Mouse (Mus musculus) embryonic facial prominence, embryonic 10.5 days (tissue): ENCODE measurements around the gene Gm45799. TPM values are rescaled to one million over a fixed set of nuclear protein-coding genes. Genes with fewer than 3 reads are reported as not detected.

ENCODE experiments used
- DNase-seq: peaks from one replicate; pipeline ENCODE4 v3.0.0-alpha.2; 2017; ENCODE audit warnings: low spot score
- H3K27ac ChIP-seq: fragments of 300-500 bp; sonication (generic); replicated peaks from 2 replicates; pipeline ENCODE4 v1.5.1; 2016; ENCODE audit warnings: mild to moderate bottlenecking
- H3K27me3 ChIP-seq: fragments of 300-500 bp; sonication (generic); replicated peaks from 2 replicates; pipeline ENCODE4 v1.6.1; 2016; ENCODE audit warnings: low read depth, mild to moderate bottlenecking; ENCODE audit not compliant: poor library complexity, severe bottlenecking
- H3K36me3 ChIP-seq: fragments of 300-500 bp; sonication (generic); replicated peaks from 2 replicates; pipeline ENCODE4 v1.6.1; 2016; ENCODE audit warnings: mild to moderate bottlenecking, moderate library complexity
- H3K4me1 ChIP-seq: fragments of 300-500 bp; sonication (generic); 2 replicates; pipeline ENCODE4 v1.6.1; 2016
- H3K4me3 ChIP-seq: fragments of 300-500 bp; sonication (generic); 2 replicates; pipeline ENCODE4 v1.5.1; 2016; ENCODE audit warnings: mild to moderate bottlenecking, moderate library complexity
- H3K9me3 ChIP-seq: fragments of 300-500 bp; sonication (generic); 2 replicates; pipeline ENCODE4 v1.6.1; 2016; ENCODE audit warnings: mild to moderate bottlenecking
- WGBS: fragments of 180-500 bp; shearing (Covaris S2); methylation state at CpG from one replicate; pipeline ENCODE4 v1.1.7; 2016; 5-methylcytosine and 5-hydroxymethylcytosine counted together
- polyA plus RNA-seq: library from polyadenylated mRNA; unstranded; fragments of >200 nt; fragmentation: Nextera tagmentation; extraction: Ambion mirVana; gene quantifications from 2 replicates; pipeline ENCODE4 v1.2.1, GENCODE M21; 2016

The Gm45799 gene
- polyA plus RNA-seq: 13.5 and 22.0 TPM in 2 replicates

DNA sequence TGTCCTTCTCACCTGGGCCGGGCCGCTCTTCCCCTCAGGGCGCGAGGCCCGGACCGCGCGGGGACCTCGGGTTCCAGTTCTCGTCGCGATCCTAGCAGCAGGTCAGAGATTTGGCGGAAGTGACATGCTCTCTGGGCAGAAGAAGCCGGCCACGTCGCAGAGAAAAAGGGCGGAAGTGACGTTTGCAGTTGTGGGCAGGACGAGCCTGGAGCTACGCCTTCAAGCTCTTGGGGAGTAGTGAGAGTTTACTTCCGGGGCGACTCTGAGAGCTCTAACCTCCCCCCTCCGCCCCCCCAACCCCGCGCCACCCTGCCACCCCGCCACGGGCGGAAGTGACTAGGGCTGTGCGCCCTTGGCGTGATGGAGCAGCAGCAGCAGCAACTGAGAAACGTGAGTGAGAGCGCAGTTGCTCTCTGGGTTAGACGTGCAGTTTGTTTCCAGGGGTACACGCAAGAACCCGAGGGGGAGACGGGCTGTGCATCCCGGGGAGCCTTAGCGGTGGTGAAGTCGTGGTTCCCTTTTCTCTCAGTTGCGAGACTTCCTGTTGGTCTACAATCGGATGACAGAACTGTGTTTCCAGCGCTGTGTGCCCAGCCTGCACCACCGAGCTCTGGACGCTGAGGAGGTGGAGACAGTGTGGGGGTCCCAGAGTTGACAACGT, at the start of gene Gm45799, which contains the start of gene Arfip2:
Gm45799 (plus strand) TSS at position 320 of the 661 bp plus-strand sequence.
Arfip2 (minus strand) TSS at position 184 of the 661 bp plus-strand sequence.
- peaks cover 5% of the 10 kb centered on the region for H3K27me3 ChIP-seq
- WGBS: under 1% methylated on average over 45 of the region's 45 CpGs

DNA sequence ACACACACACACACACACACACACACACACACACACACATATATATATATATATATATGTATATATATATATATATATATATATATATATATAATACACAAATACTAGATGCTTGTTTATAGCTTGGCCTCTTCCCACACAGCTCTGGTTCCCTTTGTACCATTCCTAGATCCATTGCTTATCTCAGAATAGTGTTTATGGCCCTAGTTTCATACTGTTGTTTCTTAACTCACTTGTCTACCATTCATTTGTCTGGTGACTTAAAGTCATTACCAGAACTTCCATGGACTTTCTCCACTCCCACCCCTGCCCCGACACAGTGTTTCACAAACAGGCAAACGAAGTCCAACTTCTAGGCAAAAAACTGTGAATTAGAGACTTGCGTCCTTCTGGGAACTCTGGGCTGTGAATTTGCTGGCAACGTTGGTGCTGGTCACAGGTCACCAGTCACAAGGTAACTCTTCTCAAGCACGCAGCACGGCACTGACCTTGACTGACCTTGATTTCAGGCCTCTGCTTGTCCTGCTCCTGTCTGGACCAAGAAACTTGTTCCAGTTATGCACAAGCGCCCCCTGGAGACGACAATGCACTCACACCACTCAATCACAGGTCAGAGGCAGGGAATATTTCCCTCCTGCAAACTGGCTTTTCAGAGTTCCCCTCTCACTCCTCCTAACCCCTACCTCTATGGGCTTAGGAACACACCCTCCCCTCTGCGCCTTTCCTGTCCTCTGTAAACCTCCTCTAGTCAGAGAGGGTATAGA, 37.3 kb upstream of the Gm45799 start:
- peak; percentile 74 for DNase-seq
- H3K27ac ChIP-seq: no peak overlapping the region
- H3K9me3 ChIP-seq: 0 out of 2 replicates have a peak, but pooled peaks cover 4% of the 10 kb centered on the region
- H3K4me3 ChIP-seq: no peak overlapping the region
- no peaks in the 10 kb centered on the region for H3K36me3 ChIP-seq
- H3K4me1 ChIP-seq: peaks cover 5% of the 10 kb centered on the region; the same call in 1 of the 2 replicates
- no peaks in the 10 kb centered on the region for H3K27me3 ChIP-seq
- WGBS: 33% methylated on average over 9 of the region's 9 CpGs

More for the DNA sequence above, at the start of gene Gm45799, which contains the start of gene Arfip2:
- Histone ChIP-seq H3K27ac (peak within 1 kb of the TSS; percentile 85), H3K4me3 (peak within 1 kb of the TSS; percentile 83), H3K36me3 (peaks cover 54% of the 10 kb centered on the region), H3K9me3 (no peaks in the 10 kb centered on the region), H3K4me1 (peaks cover 23% of the 10 kb centered on the region)
- DNase-seq: peak; percentile 96

DNA sequence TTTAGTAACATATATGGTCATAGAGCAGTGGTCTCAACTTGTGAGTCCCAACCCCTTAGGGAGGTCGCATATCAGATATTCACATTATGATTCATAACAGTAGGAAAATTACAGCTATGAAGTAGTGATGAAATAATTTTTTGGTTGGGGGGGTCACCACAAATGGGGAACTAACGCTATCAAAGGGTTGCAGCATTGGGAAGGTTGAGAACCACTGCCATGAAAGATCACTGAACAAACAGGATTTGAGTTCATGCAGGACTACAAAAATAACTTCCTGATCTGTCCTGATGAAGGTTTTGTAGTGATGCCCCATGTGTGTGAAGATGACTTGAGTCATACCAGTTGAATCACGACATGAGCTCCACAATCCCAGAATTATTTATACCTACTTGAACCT, 31.9 kb upstream of the Gm45799 start:
- Histone ChIP-seq H3K9me3 (0 out of 2 replicates have a peak, but pooled peaks cover 4% of the 10 kb centered on the region), H3K4me3 (no peak overlapping the region), H3K27me3 (no peaks in the 10 kb centered on the region), H3K36me3 (peaks cover 42% of the 10 kb centered on the region), H3K27ac (no peak overlapping the region), H3K4me1 (no peaks in the 10 kb centered on the region; the same call in 1 of the 2 replicates)
- no peak for DNase-seq
- WGBS: 90% methylated on average over 3 of the region's 3 CpGs

DNA sequence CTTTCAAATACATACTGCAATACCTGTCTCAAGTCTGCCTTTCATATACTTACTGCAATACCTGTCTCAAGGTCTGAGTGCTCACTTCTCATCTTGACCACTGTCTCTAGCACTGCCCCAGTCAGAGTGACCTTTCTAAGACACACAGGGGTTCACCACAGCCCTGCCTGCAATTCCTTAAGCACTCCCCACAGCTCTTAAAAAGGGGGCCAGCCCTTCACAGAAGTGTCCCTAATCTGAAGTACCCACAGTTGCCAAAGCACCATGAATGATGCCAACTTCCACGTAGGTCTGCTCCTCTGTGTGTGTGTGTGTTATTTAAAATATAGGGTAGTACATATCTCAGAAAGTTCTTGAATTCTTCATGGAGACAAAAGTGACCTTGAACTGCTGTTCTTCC, 28.6 kb upstream of the Gm45799 start:
- H3K27me3 ChIP-seq: no peaks in the 10 kb centered on the region
- no peaks in the 10 kb centered on the region for H3K9me3 ChIP-seq
- WGBS: 98% methylated on average over 1 of the region's 1 CpGs
- H3K27ac ChIP-seq: no peak overlapping the region
- no peak for DNase-seq
- peaks cover 74% of the 10 kb centered on the region for H3K36me3 ChIP-seq
- no peak overlapping the region for H3K4me3 ChIP-seq
- H3K4me1 ChIP-seq: no peaks in the 10 kb centered on the region

DNA sequence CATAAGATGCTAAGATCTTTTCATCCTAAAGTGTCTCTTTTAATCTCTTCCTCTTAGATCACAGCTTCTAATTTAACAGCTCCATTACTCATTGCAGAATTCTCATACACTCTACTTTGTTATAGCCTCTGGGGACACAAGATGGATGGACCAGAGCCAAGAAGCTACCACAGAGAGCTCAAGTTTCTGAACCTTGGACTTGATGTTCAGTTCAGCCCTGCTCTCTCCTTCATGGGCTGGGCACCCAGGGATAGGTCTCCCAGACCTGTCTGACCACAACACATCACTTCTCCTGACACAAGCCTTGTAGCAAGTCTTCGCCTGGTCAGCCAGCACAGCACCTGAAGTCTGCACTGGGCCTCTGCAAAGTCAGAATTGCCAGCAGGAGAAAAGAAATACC, 26.0 kb upstream of the Gm45799 start:
- DNase-seq: no peak
- H3K27me3 ChIP-seq: no peaks in the 10 kb centered on the region
- peaks cover 99% of the 10 kb centered on the region for H3K36me3 ChIP-seq
- H3K9me3 ChIP-seq: no peaks in the 10 kb centered on the region
- no peaks in the 10 kb centered on the region for H3K4me1 ChIP-seq
- no peak overlapping the region for H3K4me3 ChIP-seq
- no peak overlapping the region for H3K27ac ChIP-seq
- 93% methylated on average over 1 of the region's 1 CpGs for WGBS

DNA sequence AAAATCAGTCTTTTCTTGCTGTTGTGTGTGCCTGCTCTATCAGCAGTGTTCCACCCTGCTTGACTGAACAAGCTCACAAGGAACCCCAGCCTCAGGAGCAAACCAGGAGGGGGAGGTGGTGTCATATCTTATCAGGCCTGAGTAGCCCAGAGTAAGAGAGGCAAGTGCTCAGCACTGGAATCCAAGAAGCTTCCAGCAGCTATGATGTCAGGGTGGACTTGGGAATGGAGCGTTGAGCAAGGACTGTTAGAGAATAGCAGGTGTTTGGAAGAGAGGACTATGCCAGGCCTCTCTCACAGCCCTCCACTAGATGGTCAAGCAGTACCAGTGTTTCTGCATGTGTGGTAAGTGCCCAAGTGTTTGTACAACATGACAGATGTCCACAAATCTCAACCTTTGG, 24.6 kb upstream of the Gm45799 start:
- Histone ChIP-seq H3K4me1 (no peaks in the 10 kb centered on the region), H3K27me3 (no peaks in the 10 kb centered on the region), H3K27ac (no peak overlapping the region), H3K36me3 (peaks cover 99% of the 10 kb centered on the region), H3K4me3 (no peak overlapping the region), H3K9me3 (no peaks in the 10 kb centered on the region)
- DNase-seq: no peak
- 80% methylated on average over 1 of the region's 1 CpGs for WGBS

DNA sequence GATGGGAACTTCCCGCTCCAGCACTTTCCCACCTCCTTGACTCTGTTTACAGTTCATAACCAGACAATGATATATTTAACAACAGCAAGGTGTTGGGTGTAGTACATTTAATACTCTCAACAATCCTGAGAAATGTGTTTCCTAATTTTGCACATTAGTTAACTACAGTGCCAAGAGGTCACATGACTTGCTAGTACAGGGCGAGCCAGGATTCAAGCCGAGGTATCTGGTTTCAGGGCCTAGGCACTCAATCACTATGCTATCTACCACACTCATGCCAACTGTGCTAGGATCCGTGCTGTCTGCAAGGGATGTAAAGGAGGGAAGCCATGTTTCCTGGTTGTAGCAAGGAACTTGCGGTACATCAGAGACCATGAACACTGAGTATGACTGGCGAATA, 23.8 kb upstream of the Gm45799 start:
- H3K36me3 ChIP-seq: peaks cover 99% of the 10 kb centered on the region
- 92% methylated on average over 6 of the region's 6 CpGs for WGBS
- no peak for DNase-seq

DNA sequence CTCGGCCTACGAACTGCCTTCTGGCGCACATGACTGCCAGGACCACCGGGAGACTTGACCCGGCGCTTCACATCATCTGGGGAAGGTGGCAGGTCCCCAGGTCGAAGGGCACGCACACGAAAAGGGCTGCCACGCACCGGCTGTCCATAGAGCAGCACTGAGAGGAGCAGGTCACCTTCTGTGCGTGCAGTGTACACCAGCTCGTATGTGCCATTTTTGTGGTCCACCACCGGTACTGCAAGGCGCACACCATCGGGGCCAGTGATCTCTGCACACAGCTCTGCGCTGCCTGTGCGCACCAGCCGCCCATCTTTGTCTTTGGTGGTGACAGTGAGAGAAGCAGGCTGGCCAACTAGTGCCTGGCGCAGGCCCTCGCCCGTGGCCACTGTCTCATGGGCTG, 22.5 kb upstream of the Gm45799 start:
- H3K36me3 ChIP-seq: peaks cover 98% of the 10 kb centered on the region
- no peak overlapping the region for H3K4me3 ChIP-seq

More for the DNA sequence above, 23.8 kb upstream of the Gm45799 start:
- Histone ChIP-seq H3K27ac (no peak overlapping the region), H3K9me3 (no peaks in the 10 kb centered on the region), H3K4me3 (no peak overlapping the region), H3K4me1 (no peaks in the 10 kb centered on the region), H3K27me3 (no peaks in the 10 kb centered on the region)

DNA sequence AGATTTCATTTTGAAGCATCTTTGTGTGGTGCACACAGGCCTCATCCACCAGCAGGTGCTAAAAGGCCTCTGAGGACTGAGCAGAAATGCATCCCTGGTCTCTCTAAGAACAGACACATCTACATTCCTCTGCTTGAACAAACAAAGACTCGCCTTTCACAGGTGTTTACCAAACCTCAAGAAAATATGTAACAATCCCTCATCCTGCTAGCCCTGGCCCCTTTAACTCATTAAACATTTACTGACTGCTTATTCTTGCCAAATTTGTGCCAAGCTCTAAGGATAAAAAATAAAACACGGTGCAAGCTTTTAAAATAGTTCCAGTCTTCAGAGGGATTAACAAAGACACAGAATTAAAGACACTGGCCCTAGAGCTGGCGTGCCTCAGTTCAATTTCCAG, 20.7 kb upstream of the Gm45799 start:
- Histone ChIP-seq H3K4me1 (no peaks in the 10 kb centered on the region), H3K27me3 (no peaks in the 10 kb centered on the region), H3K4me3 (no peak overlapping the region), H3K36me3 (peaks cover 98% of the 10 kb centered on the region), H3K27ac (no peak overlapping the region), H3K9me3 (no peaks in the 10 kb centered on the region)
- WGBS: 78% methylated on average over 3 of the region's 3 CpGs
- DNase-seq: no peak

More for the DNA sequence above, 22.5 kb upstream of the Gm45799 start:
- 96% methylated on average over 22 of the region's 22 CpGs for WGBS
- no peaks in the 10 kb centered on the region for H3K4me1 ChIP-seq
- DNase-seq: no peak
- no peak overlapping the region for H3K27ac ChIP-seq
- H3K9me3 ChIP-seq: no peaks in the 10 kb centered on the region
- H3K27me3 ChIP-seq: no peaks in the 10 kb centered on the region

DNA sequence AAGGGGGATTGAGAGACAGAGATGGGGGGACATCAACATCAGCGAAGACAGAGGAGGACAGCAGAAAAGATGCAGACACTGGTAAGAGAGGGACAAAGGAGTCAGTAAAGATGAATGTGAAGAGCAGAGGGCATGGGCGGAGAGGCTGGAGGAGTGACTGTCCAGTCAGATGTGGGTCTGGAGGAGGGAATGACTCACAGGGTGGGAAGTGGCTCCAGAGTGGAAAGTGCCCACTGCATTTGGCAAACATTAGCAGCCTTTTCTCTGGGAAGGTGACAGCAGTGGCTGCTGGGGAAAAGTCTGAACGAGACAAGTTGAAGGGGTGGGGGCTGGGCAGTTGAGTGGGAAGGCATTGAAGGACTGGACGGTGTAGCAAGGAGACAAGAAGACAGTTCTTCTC, 19.3 kb upstream of the Gm45799 start:
- no peak overlapping the region for H3K27ac ChIP-seq
- DNase-seq: no peak
- H3K4me1 ChIP-seq: no peaks in the 10 kb centered on the region
- peaks cover 93% of the 10 kb centered on the region for H3K36me3 ChIP-seq
- WGBS: 84% methylated on average over 4 of the region's 4 CpGs
- no peak overlapping the region for H3K4me3 ChIP-seq
- H3K27me3 ChIP-seq: no peaks in the 10 kb centered on the region
- H3K9me3 ChIP-seq: no peaks in the 10 kb centered on the region

DNA sequence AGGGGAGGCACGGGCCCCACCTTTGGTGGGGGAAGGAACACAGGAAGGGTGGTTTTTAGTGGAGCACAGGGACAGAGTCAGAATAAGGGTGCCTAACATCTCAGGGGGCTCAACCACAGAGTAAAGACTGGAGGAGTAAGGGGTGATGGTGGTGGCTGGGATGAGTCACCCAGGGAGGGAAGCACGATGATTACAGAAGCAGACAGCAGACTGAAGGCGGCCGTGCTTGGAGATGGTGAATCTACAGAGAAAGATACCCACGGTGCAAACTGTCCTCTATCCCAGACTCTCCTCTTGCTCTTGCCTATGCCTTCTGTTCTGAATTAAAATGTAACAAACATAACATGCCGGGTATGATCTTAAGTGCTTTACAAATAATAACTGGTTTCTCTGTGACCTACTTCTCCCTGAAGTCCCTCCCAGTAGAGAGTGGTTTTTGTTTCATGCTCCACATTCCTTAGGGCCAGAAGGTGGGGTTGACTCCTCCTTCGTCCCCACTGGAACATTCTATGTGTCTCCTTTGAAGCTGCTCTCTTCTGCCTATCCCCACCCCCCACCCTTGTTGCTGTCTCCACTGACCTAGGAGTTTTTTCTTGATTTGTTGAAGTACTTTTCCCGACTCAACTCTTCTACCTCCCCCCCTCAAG, 18.6 kb upstream of the Gm45799 start:
- WGBS: 78% methylated on average over 8 of the region's 8 CpGs
- Histone ChIP-seq H3K27me3 (no peaks in the 10 kb centered on the region), H3K4me1 (no peaks in the 10 kb centered on the region), H3K4me3 (no peak overlapping the region), H3K36me3 (peaks cover 86% of the 10 kb centered on the region), H3K27ac (no peak overlapping the region), H3K9me3 (no peaks in the 10 kb centered on the region)
- DNase-seq: no peak

DNA sequence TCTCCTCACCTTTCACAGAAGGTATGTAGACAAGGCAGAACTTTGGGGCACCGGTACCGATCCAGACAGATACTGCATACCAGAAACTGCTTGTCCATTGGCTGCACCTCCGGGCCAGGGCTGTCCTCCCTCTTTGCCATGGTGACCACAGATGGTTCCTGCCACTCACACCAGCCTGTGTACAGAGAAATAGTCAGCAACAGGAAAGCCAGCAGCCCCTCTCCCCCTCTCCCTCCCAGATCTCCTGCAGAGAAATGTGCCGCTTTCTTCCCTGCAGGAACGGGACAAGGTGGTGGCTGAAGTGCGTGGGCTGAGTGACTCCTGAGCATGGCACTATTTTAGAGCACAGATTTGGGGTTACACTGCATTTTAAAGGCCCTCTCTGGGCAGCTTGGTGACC, 15.0 kb upstream of the Gm45799 start:
- WGBS: 81% methylated on average over 6 of the region's 6 CpGs
- no peaks in the 10 kb centered on the region for H3K27me3 ChIP-seq
- H3K4me3 ChIP-seq: no peak overlapping the region
- no peaks in the 10 kb centered on the region for H3K9me3 ChIP-seq
- no peak overlapping the region for H3K27ac ChIP-seq
- peaks cover 8% of the 10 kb centered on the region for H3K4me1 ChIP-seq
- no peak for DNase-seq
- peaks cover 50% of the 10 kb centered on the region for H3K36me3 ChIP-seq
